Mouse (Mus musculus): ENCODE measurements around the gene Elob. TPM values are rescaled to one million over a fixed set of nuclear protein-coding genes. Genes with fewer than 3 reads are reported as not detected.
A peak's percentile ranks its signal among the peaks of the same experiment; 100 is the strongest.

The Elob gene
- total RNA-seq, 2 experiments from 2014 or later, result 364 to 381 TPM

GRCm38 (mm10) chr17:23786510-23786931 lies 42.4 kb downstream of the Elob start:
- DNase-seq (ENCODE audit: low spot score in 2 of 2), result no peak

DNA sequence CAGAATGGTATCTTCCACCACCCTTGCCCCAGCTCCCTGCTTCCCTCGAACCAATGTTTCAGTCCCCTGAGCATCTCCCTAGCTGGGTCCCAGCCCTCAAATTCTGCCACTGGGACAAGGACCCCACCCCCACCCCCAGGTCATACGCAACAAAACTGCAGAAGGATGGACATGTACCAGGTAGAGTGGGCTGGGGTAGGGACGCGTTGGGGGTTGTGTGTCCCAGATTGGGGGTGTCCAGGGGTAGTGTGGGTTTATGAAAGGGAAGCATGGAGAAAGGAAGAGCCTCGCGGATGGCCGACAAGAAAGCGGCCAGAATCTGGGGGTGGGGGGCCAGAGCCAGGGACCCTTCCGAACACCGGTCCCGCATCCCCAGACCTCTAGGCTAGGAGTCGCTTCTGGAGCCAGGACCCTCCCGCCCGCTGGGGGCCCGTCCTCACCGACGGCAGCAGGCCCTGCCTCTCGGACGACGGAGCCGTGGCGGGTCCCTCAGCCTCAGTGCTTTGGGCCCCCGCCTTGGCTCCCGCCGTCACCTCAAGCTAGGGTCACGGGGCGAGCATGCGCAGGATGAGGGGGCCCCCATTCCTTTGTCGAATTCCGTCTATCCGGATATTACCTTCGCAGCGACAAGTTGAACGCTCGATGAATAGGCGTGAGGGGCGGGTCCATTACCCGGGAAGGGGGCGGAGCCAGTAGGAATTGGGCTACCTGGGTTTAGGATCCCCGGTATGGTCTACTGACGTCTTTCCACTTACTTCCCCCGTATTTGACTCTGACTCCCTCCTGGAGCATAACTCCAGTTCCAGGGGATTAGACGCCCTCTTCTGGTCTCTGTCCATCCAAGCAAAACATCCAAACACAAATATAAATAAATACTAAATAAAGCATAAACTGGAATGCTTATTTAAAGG lies 43.1 kb downstream of the Elob start, which contains the start of gene Flywch2:
Gene Flywch2 (minus strand): TSS at position 521 of the 911 bp plus-strand sequence.
- DNase-seq (ENCODE audit: low spot score in 2 of 2), result peak; percentile 25 to 47

DNA sequence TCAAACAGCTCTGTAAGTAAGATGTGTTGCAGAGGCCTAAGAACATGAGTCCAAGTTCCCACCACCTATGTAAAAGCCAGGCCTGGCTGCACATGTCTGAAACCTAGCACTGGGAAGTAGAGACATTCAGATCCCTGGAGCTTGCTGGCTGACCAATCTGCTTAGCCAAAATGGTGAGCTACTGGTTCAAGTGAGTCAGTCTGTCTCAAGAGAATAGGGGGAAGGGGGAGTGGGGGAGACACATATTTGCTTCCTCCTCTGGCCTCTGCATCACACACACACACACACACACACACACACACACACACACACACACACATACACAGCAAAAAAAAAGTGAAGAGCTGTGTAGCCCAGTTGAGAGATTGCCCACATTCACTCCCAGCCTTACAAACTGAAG lies 45.6 kb downstream of the Elob start:
- no peak for DNase-seq (ENCODE audit: low spot score in 2 of 2)

- DNase-seq (ENCODE audit: low spot score in 2 of 2), result no peak
These were observed 50.5 kb downstream of the Elob start for GRCm38 (mm10) chr17:23778447-23778846.

GRCm38 (mm10) chr17:23777141-23777540 lies 51.8 kb downstream of the Elob start:
- no peak for DNase-seq (ENCODE audit: low spot score in 2 of 2)

DNA sequence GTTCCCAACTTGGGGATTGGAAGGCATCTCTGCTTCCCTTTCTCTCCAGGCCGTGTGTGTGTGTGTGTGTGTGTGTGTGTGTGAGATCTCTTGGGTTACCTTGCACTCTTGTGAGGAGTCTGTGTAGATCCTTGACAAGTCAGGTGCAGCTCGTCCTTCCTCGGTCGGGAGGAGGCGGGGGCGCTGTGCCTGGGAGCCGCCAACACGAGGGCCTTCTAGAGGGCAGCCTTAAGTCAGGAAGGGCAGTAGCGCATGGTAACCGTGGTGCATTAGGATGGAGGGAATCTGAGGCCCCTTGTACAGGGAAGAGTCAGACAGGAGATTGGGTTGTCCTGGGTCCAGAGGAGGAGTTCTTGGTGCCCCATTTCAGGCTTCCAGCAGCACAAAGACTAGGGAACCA lies 52.7 kb downstream of the Elob start:
- no peak for DNase-seq (ENCODE audit: low spot score in 2 of 2)

Small RNA genes within 50 kb of the gene (microRNA-seq; reads per million reads assigned to microRNA genes)
- 1.6 reads per million for gene Mir5125

Other genes starting within 250 kb of the Elob start
- gene Zfp13, start 229.6 kb downstream of the Elob start, total RNA-seq (2021), result 10 to 100 TPM; 27.5 to 29.7 TPM
- not detected for gene Zscan10, start 228.3 kb downstream of the Elob start, total RNA-seq (2021)
- under 1 TPM; 0.56 to 0.90 TPM for gene Mmp25, start 183.9 kb downstream of the Elob start, total RNA-seq (2021)
- gene Bicdl2, start 168.6 kb downstream of the Elob start, total RNA-seq (2021), result under 1 TPM in 1 of 2 experiments, not detected in 1; 0.31 TPM
- gene Hcfc1r1, start 155.5 kb downstream of the Elob start, total RNA-seq (2021), result 100 to 1,000 TPM; 132 to 134 TPM
- 10 to 100 TPM; 26.7 to 27.5 TPM for gene Thoc6, start 155.3 kb downstream of the Elob start, total RNA-seq (2021)
- gene Tnfrsf12a, start 151.7 kb downstream of the Elob start, total RNA-seq (2021), result 10 to 100 TPM; 53.2 to 53.8 TPM
- 10 to 100 TPM in 1 of 2 experiments, not detected in 1; 12.1 TPM for gene Cldn6, start 149.9 kb downstream of the Elob start, total RNA-seq (2021)
- 1 to 10 TPM in 1 of 2 experiments, not detected in 1; 2.4 TPM for gene Cldn9, start 145.1 kb downstream of the Elob start, total RNA-seq (2021)
- gene 1520401A03Rik, start 106.4 kb downstream of the Elob start, total RNA-seq (2021), result 1 to 10 TPM in 1 of 2 experiments, under 1 TPM in 1; 0.99 to 1.3 TPM
- 10 to 100 TPM; 20.0 to 22.4 TPM for gene Pkmyt1, start 102.8 kb downstream of the Elob start, total RNA-seq (2021)
- gene Paqr4, start 88.3 kb downstream of the Elob start, total RNA-seq (2021), result 10 to 100 TPM; 13.8 to 14.6 TPM
- gene Kremen2, start 83.3 kb downstream of the Elob start, total RNA-seq (2021), result under 1 TPM in 1 of 2 experiments, not detected in 1; 0.14 TPM
- 10 to 100 TPM; 60.9 to 62.4 TPM for gene Flywch1, start 57.5 kb downstream of the Elob start, total RNA-seq (2021)
- gene Flywch2, start 43.1 kb downstream of the Elob start, total RNA-seq (2021), result 10 to 100 TPM; 14.0 to 14.4 TPM
- gene Srrm2, start 38.6 kb downstream of the Elob start, total RNA-seq (2021), result 100 to 1,000 TPM; 855 to 927 TPM
- gene Prss33, start 6.9 kb upstream of the Elob start, total RNA-seq (2021), result not detected
- not detected for gene Prss32, start 14.7 kb upstream of the Elob start, total RNA-seq (2021)
- 1 to 10 TPM; 1.6 to 1.9 TPM for gene Prss41, start 15.0 kb upstream of the Elob start, total RNA-seq (2021)
- not detected for gene Prss21, start 38.9 kb upstream of the Elob start, total RNA-seq (2021)
- gene Dcpp1, start 51.7 kb upstream of the Elob start, total RNA-seq (2021), result not detected
- gene Dcpp2, start 51.7 kb upstream of the Elob start, total RNA-seq (2021), result not detected
- not detected for gene Dcpp3, start 88.3 kb upstream of the Elob start, total RNA-seq (2021)
- not detected for gene Sbp, start 112.5 kb upstream of the Elob start, total RNA-seq (2021)
- gene Sbpl, start 126.1 kb upstream of the Elob start, total RNA-seq (2021), result not detected
- not detected for gene Prss30, start 151.4 kb upstream of the Elob start, total RNA-seq (2021)
- gene Prss22, start 169.0 kb upstream of the Elob start, total RNA-seq (2021), result not detected
- gene Prss27, start 209.0 kb upstream of the Elob start, total RNA-seq (2021), result not detected
- 10 to 100 TPM; 34.4 to 34.5 TPM for gene Kctd5, start 244.3 kb upstream of the Elob start, total RNA-seq (2021)

All from adrenal gland, postnatal 4 days (tissue).